Mouse (Mus musculus): ENCODE measurements at regions not wholly inside any gene's neighbourhood (a gene's known extent, or its start where the extent isn't known, plus 50 kb on each side); places are given as distances from the start of the nearest gene placed in this dataset.
A peak's percentile ranks its signal among the peaks of the same experiment; 100 is the strongest.

DNA sequence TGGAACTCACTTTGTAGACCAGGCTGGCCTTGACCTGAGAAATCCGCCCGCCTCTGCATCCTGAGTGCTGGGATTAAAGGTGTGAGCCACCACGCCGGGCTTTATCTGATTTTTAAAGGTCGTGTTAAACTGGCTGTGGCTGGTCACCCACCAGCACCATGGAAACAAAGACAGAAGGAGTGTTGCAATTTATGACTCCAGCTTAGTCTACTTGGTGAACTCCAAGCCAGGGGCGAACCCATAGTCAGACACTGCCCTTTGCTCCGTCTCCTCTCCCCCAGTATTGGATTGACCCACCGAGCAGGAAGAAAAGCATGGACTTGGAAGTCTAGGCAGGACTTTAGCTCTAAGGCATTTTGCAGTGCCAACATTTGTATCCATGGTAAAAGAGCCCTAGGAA lies 86.5 kb upstream of the Fam3c start:
- ATAC-seq, result no peak

DNA sequence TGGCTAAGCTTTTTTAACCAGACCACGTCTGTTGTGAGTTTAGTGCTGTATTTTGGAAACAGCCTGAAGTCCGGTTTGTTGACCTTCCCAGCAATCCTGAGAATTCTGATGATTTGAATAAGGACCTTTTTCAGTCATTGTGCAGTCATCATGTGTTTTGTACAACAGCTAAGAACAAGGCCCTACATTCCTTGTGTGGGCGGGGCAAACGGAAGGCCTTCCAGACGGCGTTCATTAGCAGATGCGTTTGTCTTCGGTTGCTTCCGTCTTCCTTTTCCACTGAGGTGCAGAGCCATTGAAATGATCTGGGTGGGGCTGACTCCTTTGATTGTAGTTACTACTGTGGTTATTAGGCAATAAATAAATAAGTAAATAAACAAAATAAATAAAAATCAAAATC lies 83.8 kb upstream of the Fam3c start:
- no peak for ATAC-seq

DNA sequence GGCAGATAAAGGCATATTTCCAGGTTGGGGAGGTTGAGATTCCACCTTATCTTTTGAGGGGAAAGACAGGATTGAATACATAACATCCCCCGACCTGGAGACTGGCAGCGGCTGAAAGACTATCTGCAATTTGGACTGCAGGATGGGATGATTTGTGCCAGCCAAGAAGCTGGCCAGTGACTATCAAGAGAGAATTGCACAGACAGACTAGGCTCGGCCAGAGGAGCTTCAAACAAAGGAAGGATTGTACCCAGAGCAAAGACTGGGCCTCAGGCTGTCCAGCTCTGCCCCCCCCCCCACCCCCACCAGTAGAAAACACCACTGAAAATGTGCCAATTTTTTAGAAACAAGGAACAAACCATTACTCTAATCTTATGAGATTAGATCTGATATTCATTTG lies 73.0 kb upstream of the Fam3c start:
- ATAC-seq, result no peak

DNA sequence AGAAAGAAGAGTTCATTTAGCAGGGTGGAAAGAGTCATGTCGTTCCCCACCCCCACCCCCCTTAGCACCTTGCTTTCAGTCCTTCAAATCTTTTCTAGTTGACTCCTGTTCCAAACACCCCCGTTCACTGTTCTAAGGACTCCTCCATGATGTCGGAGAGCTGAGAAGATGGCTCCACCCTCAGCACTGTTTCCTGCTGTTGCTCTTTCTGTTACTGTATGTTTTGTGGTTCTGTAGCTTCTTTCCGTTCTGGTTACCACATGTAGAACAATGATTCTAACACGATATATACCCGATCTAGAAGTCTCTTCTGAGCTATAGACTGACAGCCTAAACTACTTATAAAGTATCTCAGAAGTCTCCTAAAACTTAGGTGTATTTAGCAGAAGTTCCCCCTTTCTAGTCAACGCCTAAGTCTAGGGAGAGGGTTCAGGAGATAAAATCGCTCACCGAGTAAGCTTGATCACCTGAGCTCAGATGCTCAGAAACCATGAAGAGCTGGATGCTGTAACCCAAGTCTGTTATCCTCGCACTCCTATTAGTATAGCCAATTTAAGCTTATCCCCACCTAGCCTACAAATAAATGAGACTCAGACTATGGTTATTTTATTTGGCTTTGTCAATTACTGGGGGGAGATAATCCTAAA lies 68.2 kb upstream of the Fam3c start:
- peak; percentile 89 for ATAC-seq

DNA sequence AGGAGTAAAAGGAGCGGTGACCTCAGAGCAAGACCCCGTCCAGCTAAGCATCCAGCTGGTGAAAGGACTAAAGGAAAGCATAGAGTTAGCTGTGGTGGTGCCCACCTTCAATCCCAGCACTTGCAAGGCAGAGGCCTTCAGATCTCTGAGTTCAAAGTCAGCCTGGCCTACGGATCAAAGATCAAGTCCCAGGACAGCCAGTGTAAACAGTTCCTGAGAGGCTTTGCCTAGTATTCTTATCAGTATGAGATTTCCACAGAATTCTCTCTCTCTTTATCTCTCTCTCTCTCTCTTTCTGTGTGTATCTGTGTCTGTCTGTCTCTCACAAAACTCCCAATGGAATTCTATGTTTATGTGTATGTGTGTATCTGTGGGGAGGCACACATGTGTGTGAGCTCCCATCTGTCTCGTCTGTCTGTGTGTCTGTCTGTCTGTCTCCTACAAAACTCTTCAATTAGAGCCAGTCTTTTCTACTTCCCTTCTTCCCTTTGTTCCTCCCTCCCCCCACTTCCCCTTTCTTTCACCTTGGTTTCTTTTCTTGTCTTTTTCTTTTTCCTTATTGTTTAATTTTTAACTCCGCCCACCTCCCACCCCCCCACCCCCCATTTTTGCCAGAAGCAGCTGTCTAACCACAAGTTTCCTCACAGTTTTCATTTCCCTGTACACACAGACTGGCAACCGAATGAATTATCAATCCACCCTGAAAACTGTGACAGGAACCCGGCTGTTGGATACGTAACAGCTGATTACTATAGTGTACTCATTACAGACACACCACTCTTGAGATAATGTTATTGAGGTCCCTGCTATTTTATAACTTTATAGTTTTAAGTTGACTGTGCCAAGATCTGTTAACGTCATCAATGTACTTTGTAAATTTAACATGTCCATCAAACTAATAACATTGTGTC lies 67.3 kb upstream of the Fam3c start:
- peak; percentile 42 for ATAC-seq

DNA sequence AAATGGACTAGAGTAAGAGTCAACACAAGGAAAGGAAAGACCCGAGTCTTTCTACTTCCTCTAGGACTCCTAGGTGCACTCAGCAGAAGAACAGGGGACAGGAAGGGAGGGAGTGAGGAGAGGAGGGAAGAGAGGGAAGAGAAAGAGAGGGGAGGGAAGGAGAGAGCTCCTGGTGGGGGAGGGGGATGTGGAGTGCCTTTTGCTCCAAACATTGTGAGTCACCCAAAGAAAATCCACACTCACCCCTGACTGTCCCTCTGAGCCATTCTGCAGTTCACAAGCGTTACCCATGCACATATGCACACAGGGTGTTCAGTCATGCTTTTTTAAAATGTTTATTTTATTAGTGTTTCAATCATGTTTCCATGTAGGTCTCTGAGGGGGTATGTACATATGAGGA lies 65.5 kb upstream of the Fam3c start:
- no peak for ATAC-seq

DNA sequence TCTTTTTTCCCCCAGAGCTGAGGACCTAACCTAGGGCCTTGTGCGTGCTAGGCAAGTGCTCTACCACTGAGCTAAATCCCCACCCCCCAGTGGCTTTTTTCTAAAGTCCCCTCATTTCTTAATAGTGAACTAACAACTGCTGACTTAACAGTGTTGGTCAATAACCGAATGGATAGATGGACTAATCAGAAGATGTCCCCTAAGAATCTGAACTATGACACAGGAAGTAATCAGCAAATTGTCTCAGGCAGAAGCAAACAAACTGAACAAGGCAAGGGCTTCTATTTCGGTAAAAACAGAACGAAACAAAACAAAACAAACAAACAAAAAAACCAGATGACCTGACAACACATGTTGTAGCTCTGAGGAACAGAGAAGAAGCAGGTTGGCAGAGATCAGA lies 62.2 kb upstream of the Fam3c start:
- ATAC-seq, result no peak

DNA sequence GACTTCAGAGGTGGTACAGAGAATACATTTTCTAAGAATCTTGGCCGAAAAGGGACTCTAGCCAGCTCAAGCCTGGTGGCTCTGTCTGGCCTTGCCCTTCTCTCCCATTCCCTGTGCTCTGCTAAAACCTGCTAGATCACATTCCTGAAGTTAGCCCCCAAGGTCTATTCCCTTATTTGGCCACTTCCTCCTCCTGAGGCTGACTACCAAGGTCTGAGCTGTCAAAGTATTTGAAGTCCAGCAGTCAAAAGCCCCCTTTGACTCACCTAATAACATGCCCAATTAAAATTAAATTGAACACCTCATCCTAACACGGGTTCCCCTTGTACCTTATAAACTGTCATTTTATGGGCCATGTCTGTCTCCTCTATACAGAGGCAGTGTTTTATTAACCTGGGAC lies 61.1 kb upstream of the Fam3c start:
- no peak for ATAC-seq

DNA sequence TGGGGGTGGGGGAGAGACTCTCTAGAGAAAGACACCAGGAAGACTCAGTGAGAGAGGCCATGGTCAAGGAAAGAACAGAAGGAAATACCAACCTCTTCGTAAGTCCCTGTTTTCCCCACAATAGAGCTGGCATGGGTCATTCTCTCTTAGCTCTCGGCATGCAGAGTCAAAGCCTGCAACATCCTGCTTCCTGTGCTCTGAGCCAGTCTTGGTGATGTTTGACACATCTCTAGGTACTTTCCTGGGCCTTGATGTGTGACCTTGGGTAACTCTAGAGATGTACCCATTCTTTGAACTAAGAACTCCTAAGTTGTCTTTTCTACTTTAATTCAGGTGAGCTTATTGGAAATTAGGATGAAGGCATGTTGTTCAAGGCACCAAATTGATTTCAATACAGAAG lies 55.8 kb upstream of the Fam3c start:
- ATAC-seq, result peak; percentile 90

DNA sequence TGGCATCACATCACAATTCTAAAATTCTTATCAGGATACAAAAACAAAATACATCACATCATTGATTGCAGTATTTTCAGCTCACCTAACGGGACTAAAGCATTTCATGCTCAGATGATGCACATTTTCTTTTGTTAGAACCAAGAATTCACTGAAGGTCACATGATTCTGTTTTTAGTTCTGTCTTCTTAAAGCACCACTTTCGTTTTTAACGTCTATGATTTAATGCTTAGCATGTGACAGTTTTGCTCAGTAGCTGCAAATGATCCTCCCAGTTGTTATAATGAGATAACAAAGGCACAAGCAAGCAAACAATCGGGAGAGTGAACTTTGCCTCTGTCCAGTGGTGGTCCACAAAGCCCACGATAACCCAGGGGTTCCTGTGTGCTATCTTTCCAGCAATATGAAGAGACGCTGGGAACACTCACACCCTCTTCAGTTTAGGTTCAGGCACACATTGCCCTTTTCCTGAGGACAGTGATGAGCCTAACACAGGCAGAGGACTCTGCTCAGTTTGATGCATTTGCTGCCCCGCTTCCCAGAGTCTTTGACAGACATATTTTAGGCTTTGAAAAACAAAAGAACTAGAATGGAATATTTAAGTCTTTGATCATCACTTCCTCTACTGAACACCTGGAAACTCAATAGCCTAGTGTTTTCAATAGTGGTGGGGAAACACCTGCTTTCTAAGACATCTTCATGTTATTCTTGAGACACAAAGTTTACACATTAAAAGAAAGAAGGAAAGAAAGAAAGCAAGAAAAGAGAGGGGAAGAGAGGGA lies 53.0 kb upstream of the Fam3c start:
- ATAC-seq, result peak; percentile 55

Measured in inflammation-experienced regulatory T-cells, adult 6 months (primary cell).